Mouse (Mus musculus) liver, postnatal 0 days (tissue): ENCODE measurements around the gene Unkl.

Source experiments
- CTCF ChIP-seq: sonication (generic); IDR thresholded peaks from 2 replicates; pipeline ENCODE4 v1.5.1; 2016; ENCODE audit warnings: antibody characterized with exemption, low read depth
- EP300 ChIP-seq: IDR thresholded peaks from 2 replicates; pipeline ENCODE4 v1.6.1; 2016; ENCODE audit warnings: antibody characterized with exemption, low read depth, mild to moderate bottlenecking

DNA sequence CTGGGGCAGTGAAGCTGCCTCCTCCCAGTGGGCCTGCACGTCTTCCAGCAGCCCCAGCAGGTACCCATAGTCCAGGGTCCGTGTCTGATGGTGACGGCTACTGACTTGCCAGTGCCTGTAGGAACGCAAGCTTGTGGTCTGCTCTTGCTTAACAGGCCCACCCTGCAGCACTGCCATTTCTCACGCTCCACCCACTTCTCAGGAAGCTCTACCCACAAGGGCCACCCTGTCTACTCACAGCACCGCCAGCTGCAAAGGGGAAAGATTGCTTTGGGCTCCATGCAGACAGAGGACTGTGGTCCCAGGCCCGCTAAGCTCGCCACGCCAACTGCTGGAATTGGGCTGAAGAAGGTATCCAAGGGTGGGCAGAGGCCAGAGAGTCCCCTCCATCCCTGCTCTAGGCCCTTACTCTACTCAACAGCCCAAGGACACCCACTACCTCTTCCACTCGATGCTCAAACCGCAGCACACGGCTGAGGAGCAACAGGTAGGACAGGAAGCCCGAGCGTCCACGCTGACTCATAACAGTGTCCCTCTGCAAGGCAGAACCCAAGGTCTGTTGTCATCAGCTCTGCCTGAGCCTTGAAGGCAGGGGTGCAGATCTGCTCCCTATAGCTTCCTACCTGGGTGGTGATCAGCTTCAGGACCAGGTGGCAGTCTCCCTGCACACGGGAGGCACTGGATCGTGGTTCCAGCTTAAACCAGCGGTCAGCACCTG, 60.0 kb downstream of the Unkl start:
- TF ChIP-seq CTCF (no peak), EP300 (no peak)
